Mouse (Mus musculus) myocyte (in vitro differentiated cells): ENCODE results near the gene Pkn1. TPM values are rescaled to one million over a fixed set of nuclear protein-coding genes. Genes with fewer than 3 reads are reported as not detected.
A peak's percentile ranks its signal among the peaks of the same experiment; 100 is the strongest.

ENCODE experiments used
- H3K27me3 ChIP-seq: one replicate; pipeline ENCODE4 v1.6.1; 2011; ENCODE audit not compliant: control insufficient read depth, insufficient read depth, insufficient read length
- H3K36me3 ChIP-seq: one replicate; pipeline ENCODE4 v1.6.1; 2011; ENCODE audit not compliant: control insufficient read depth, insufficient read depth
- H3K4me2 ChIP-seq: one replicate; pipeline ENCODE4 v1.6.1; 2011; ENCODE audit warnings: low read depth, control low read depth
- H3K4me3 ChIP-seq: one replicate; pipeline ENCODE4 v1.5.1; 2011; ENCODE audit warnings: mild to moderate bottlenecking, control low read depth, moderate library complexity
- H3K79me2 ChIP-seq: one replicate; pipeline ENCODE4 v1.6.1; 2011; ENCODE audit not compliant: control insufficient read depth, insufficient read depth
- H3ac ChIP-seq: one replicate; pipeline ENCODE4 v1.6.1; 2011; ENCODE audit not compliant: control insufficient read depth, insufficient read length
- CEBPB ChIP-seq: IDR thresholded peaks from 2 replicates; pipeline ENCODE4 v1.6.1; 2011; ENCODE audit warnings: mild to moderate bottlenecking, moderate library complexity; ENCODE audit not compliant: poor library complexity, insufficient read depth, severe bottlenecking
- E2F4 ChIP-seq: IDR thresholded peaks from one replicate; pipeline ENCODE4 v1.6.1; 2011; ENCODE audit warnings: mild to moderate bottlenecking, control low read depth, moderate library complexity; ENCODE audit not compliant: insufficient read depth
- MAX ChIP-seq: IDR thresholded peaks from one replicate; pipeline ENCODE4 v1.6.1; 2011; ENCODE audit warnings: low read depth, mild to moderate bottlenecking, control low read depth
- MYOD1 ChIP-seq, 3 experiments: IDR thresholded peaks; one replicate each; pipeline ENCODE4 v1.6.1; 2011; ENCODE audit warnings: control low read depth in 2 of 3, low read depth in 2 of 3, mild to moderate bottlenecking in 2 of 3, moderate library complexity in 1 of 3; ENCODE audit not compliant: insufficient read length in 2 of 3, control insufficient read depth in 1 of 3
- MYOG ChIP-seq, 3 experiments: IDR thresholded peaks; one replicate each; pipeline ENCODE4 v1.6.1; 2011; ENCODE audit warnings: control low read depth in 2 of 3, low read depth in 2 of 3, mild to moderate bottlenecking in 2 of 3; ENCODE audit not compliant: insufficient read length in 2 of 3, control insufficient read depth in 1 of 3, insufficient read depth in 1 of 3
- POLR2A ChIP-seq: IDR thresholded peaks from one replicate; pipeline ENCODE4 v1.6.1; 2011; ENCODE audit warnings: low read depth, mild to moderate bottlenecking, control low read depth, moderate library complexity; ENCODE audit not compliant: insufficient read length
- POLR2AphosphoS2 ChIP-seq: IDR thresholded peaks from one replicate; pipeline ENCODE4 v1.6.1; 2011; ENCODE audit warnings: low read depth, control low read depth; ENCODE audit not compliant: insufficient read length
- REST ChIP-seq: IDR thresholded peaks from one replicate; pipeline ENCODE4 v1.6.1; 2011; ENCODE audit warnings: mild to moderate bottlenecking, control low read depth, moderate library complexity; ENCODE audit not compliant: insufficient read depth, insufficient read length
- SRF ChIP-seq: IDR thresholded peaks from one replicate; pipeline ENCODE4 v1.6.1; 2011; ENCODE audit warnings: low read depth; ENCODE audit not compliant: control insufficient read depth, insufficient read length
- TCF12 ChIP-seq: IDR thresholded peaks from one replicate; pipeline ENCODE4 v1.6.1; 2011; ENCODE audit warnings: mild to moderate bottlenecking, control low read depth; ENCODE audit not compliant: poor library complexity, insufficient read depth, severe bottlenecking
- TCF3 ChIP-seq: IDR thresholded peaks from one replicate; pipeline ENCODE4 v1.6.1; 2011; ENCODE audit warnings: low read depth, control low read depth; ENCODE audit not compliant: insufficient read length
- USF1 ChIP-seq: IDR thresholded peaks from one replicate; pipeline ENCODE4 v1.6.1; 2011; ENCODE audit warnings: low read depth, mild to moderate bottlenecking, control low read depth, moderate library complexity
- polyA plus RNA-seq: library from polyadenylated mRNA; unstranded; fragments of >200 nt; fragmentation: generic; extraction: Trizol; gene quantifications from one replicate; pipeline ENCODE4 v1.2.1, GENCODE M21; 2012; ENCODE audit warnings: missing spikeins

The Pkn1 gene
- polyA plus RNA-seq, 1 experiment = 34.1 TPM

DNA sequence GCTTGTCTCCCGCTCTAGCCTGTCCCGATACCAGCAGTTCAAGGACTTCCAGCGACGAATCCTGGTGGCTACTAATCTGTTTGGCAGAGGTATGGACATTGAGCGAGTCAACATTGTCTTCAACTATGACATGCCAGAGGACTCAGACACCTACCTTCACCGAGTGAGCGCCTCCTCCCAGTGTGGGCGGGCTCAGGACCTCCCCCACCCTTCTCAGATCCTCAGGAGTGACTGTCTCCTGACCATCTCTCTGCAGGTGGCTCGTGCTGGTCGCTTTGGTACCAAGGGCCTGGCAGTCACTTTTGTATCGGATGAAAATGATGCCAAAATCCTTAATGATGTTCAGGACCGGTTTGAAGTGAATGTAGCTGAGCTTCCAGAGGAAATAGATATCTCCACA lies 23.7 kb upstream of the Pkn1 start:
- peak; percentile 59 for TF ChIP-seq POLR2AphosphoS2
- no peak for TF ChIP-seq TCF12
- no peak for TF ChIP-seq POLR2A
- no peak for TF ChIP-seq USF1
- no peak for TF ChIP-seq TCF3
- TF ChIP-seq E2F4 = no peak
- peaks cover 26% of the 10 kb centered on the region for H3K79me2 ChIP-seq
- H3K4me2 ChIP-seq = no peak overlapping the region
- H3K36me3 ChIP-seq = peaks cover 48% of the 10 kb centered on the region
- H3K27me3 ChIP-seq = no peaks in the 10 kb centered on the region
- H3ac ChIP-seq = no peak overlapping the region
- H3K4me3 ChIP-seq = no peak overlapping the region

DNA sequence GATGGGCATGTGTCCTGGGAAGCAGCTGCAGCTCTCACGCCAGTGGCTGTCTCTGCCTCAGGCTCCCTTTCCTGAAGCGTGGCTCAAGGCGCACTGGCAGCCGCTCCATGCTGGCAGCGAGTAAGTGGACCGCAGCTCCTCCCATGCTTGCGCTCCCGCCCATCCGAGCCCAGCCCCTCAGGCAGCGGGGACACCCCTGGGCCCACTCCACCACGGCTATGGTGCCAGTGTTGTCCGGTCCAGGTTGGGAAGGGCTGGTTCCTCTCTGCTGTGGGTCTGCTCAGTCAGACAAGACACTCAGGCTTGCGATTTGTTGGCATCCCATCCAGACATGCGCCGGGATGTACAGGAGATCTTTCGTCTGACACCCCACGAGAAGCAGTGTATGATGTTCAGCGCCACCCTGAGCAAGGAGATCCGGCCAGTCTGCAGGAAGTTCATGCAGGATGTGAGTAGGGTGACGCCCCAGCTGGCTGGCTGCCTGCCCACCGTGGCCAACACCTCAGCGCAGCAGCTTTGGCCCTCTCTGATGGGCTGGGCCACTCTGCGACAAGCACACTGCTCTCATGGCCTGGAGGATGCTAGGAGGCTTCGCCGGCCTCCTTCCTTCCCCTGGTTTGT lies 22.5 kb upstream of the Pkn1 start:
- Histone ChIP-seq H3ac (no peak overlapping the region), H3K27me3 (no peaks in the 10 kb centered on the region), H3K4me3 (no peak overlapping the region), H3K79me2 (peaks cover 37% of the 10 kb centered on the region), H3K36me3 (peaks cover 48% of the 10 kb centered on the region), H3K4me2 (no peak overlapping the region)
- TF ChIP-seq SRF (no peak), POLR2AphosphoS2 (peak; percentile 64), POLR2A (peak; percentile 55), CEBPB (no peak)

DNA sequence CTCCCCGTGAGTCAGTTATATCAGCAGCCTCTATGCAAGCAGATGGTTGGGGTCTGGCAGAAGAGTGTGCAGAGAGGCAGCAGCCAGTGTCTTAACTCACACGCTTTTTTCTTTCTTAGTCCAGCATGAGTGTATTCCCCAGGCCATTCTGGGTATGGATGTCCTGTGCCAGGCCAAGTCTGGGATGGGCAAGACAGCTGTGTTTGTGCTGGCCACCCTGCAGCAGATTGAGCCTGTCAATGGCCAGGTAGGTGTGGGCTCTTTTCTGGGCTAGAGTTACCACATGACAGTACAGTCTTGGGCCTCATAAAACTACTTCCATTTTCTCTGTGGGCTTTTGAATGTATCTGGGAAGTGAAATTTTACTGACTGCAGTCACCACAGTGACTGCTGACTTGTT lies 20.7 kb upstream of the Pkn1 start:
- TF ChIP-seq E2F4 (no peak), USF1 (no peak), MAX (no peak), TCF3 (no peak), MYOG (IDR thresholded peaks at IDR 0.05; ENCODE audit: control insufficient read depth in 1 of 3, insufficient read depth in 1 of 3, insufficient read length in 2 of 3, low read depth in 2 of 3) (peak in 2 of 3 experiments; percentile 30 to 60), TCF12 (no peak), MYOD1 (IDR thresholded peaks at IDR 0.05; ENCODE audit: control insufficient read depth in 1 of 3, insufficient read length in 2 of 3, low read depth in 2 of 3) (peak in 1 of 3 experiments; percentile 65), SRF (no peak), POLR2AphosphoS2 (peak; percentile 68)
- no peak overlapping the region for H3K4me3 ChIP-seq
- H3K36me3 ChIP-seq = peaks cover 48% of the 10 kb centered on the region
- H3K4me2 ChIP-seq = no peak overlapping the region
- no peak overlapping the region for H3ac ChIP-seq
- no peaks in the 10 kb centered on the region for H3K27me3 ChIP-seq
- H3K79me2 ChIP-seq = peaks cover 51% of the 10 kb centered on the region

DNA sequence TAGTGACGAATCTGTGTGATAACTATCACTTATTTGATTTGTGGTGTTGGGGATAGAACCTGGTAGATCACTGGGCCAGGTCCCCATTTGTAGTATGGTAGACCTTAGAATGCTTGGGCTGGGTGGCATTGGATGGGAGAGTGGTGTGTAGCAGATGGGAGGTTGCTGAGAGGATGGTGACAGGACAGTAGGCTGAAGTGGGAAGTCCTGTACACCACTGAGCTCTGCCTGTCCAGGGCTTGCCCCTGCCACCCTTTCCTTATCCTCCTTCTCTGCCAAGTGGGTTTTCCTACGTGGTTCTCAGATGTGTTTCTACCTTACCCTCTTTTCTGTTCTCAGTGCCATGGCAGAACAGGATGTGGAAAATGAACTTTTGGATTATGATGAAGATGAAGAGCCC lies 20.1 kb upstream of the Pkn1 start:
- peaks cover 51% of the 10 kb centered on the region for H3K79me2 ChIP-seq
- H3K4me3 ChIP-seq = no peak overlapping the region
- H3ac ChIP-seq = no peak overlapping the region
- H3K36me3 ChIP-seq = peaks cover 42% of the 10 kb centered on the region
- TF ChIP-seq USF1 (no peak), MYOD1 (IDR thresholded peaks at IDR 0.05; ENCODE audit: control insufficient read depth in 1 of 3, insufficient read length in 2 of 3, low read depth in 2 of 3) (no peak), POLR2AphosphoS2 (peak; percentile 65)
- no peaks in the 10 kb centered on the region for H3K27me3 ChIP-seq
- no peak overlapping the region for H3K4me2 ChIP-seq

DNA sequence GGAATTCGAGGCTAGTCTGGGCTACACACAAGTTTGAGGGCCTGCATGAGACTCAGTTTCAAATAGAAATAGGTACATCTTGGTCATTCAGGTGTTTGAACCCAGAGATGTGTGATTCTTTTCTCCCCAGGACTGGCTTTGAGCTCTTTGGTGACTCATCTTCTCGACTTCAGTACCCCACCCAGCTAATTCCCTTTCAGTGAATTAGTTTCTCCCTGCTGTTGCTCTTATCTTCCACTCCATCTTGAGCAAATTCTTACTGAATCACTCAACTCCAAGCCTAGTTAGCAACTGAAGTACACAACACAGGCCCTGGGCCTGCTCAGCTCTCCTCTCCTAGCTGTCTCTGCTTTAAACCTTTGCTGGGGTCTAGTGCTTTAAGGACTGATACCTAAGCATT lies 17.6 kb upstream of the Pkn1 start:
- peaks cover 47% of the 10 kb centered on the region for H3K79me2 ChIP-seq
- peak overlapping the region; percentile 93 for H3K4me3 ChIP-seq
- H3K4me2 ChIP-seq = peak overlapping the region; percentile 96
- peaks cover 18% of the 10 kb centered on the region for H3K36me3 ChIP-seq
- H3K27me3 ChIP-seq = no peaks in the 10 kb centered on the region
- no peak for TF ChIP-seq USF1
- TF ChIP-seq TCF3 = no peak
- TF ChIP-seq MYOD1 (IDR thresholded peaks at IDR 0.05; ENCODE audit: control insufficient read depth in 1 of 3, insufficient read length in 2 of 3, low read depth in 2 of 3) = no peak
- no peak for TF ChIP-seq CEBPB
- no peak for TF ChIP-seq E2F4
- no peak overlapping the region for H3ac ChIP-seq

DNA sequence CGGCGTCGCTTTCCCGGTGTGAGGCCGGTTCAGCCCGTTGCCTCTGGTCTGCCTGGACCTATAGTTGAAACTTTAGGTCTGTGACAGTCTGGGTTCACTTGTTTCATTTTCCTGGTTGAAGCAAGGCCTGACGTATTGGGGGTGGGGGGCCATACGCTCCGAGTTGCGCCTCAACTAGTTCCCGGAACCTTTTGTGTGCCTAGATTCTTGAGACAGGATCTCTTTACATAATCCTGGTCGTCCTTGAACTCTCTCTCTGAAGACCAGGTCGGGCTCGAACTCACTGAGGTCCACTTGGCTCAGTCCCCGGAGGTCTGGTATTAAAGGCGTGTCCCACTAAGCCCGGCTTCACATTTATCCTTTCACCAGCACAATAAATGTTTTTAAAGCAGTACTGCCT lies 16.8 kb upstream of the Pkn1 start:
- Histone ChIP-seq H3K4me3 (peak overlapping the region; percentile 93), H3K4me2 (peak overlapping the region; percentile 96), H3K27me3 (no peaks in the 10 kb centered on the region)

More for the DNA sequence above, 16.8 kb upstream of the Pkn1 start:
- H3K36me3 ChIP-seq = peaks cover 15% of the 10 kb centered on the region
- TF ChIP-seq USF1 = no peak
- no peak for TF ChIP-seq POLR2AphosphoS2
- TF ChIP-seq MAX = no peak
- TF ChIP-seq TCF12 = no peak
- TF ChIP-seq CEBPB = no peak
- no peak for TF ChIP-seq MYOD1 (IDR thresholded peaks at IDR 0.05; ENCODE audit: control insufficient read depth in 1 of 3, insufficient read length in 2 of 3, low read depth in 2 of 3)
- TF ChIP-seq SRF = no peak
- TF ChIP-seq POLR2A = no peak
- TF ChIP-seq E2F4 = no peak
- no peak for TF ChIP-seq MYOG (IDR thresholded peaks at IDR 0.05; ENCODE audit: control insufficient read depth in 1 of 3, insufficient read depth in 1 of 3, insufficient read length in 2 of 3, low read depth in 2 of 3)
- no peak for TF ChIP-seq TCF3
- TF ChIP-seq REST = no peak
- H3K79me2 ChIP-seq = peaks cover 47% of the 10 kb centered on the region
- H3ac ChIP-seq = peak overlapping the region; percentile 36
